8 mouse cellular contexts compared by ENCODE assay signal in the genomic region with DNA sequence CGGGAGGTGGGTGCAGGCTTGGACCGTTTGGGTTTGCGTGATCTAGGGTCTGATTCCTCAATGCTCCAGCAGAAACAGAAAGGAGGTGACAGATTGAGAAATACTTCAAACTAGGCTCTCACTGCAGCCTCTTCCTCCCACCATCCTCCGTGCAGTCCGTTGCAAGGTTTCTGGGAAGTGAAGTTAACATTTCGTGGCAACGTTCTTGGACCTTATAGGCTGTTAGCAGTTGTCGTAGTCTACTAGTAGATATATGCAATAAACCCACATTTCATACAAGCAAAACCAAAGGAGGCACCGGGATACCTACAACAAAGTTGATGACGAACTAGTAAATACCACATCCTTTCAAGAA. TPM values are rescaled to one million over a fixed set of nuclear protein-coding genes. Genes with fewer than 3 reads are reported as not detected.
DNase-seq lines count a peak whose midpoint lies in the region; ATAC-seq and TF ChIP-seq lines count a peak whose summit lies in the region.

No protein-coding gene starts in this region.

- H3K9ac ChIP-seq in heart, embryonic 15.5 days = peak overlapping the region; percentile 67
- H3K9ac ChIP-seq in MEL (ENCODE audit: control insufficient read depth, low read depth, low read length, poor library complexity, severe bottlenecking) = peak overlapping the region; percentile 84

- peaks cover 20% of the 10 kb centered on the region for H3K4me1 ChIP-seq in heart, embryonic 15.5 days (replicated peaks)
- peaks cover 13 to 14% of the 10 kb centered on the region in 2 experiments for H3K4me1 ChIP-seq in MEL (ENCODE audit: control insufficient read depth in 1 of 2, insufficient read depth in 2 of 2, low read length in 2 of 2)

- peak in 1 of 2 experiments; percentile 64; a peak in 2 of 4 replicates for TF ChIP-seq POLR2A in MEL (IDR thresholded peaks at IDR 0.05; ENCODE audit: control insufficient read depth in 1 of 2, insufficient read depth in 1 of 2, low read depth in 1 of 2, low read length in 2 of 2, poor library complexity in 1 of 2)

- no peak for DNase-seq in heart, adult 9 months (ENCODE audit: low spot score in 2 of 2)
- DNase-seq in MEL (ENCODE audit: low read depth, low spot score) = peak; percentile 85
- DNase-seq in urinary bladder, adult 2 months (ENCODE audit: low spot score) = no peak
- no peak for DNase-seq in gastrocnemius, adult 18-20 months (ENCODE audit: low spot score)
- no peak for DNase-seq in cerebellum, postnatal 14 days

- H3K4me2 ChIP-seq in heart, embryonic 15.5 days = peak overlapping the region; percentile 77

- TF ChIP-seq EP300 in MEL (IDR thresholded peaks at IDR 0.05; ENCODE audit: low read depth in 1 of 2, low read length in 2 of 2) = no peak

- no peaks in the 10 kb centered on the region for H3K9me3 ChIP-seq in heart, embryonic 15.5 days (replicated peaks)
- no peaks in the 10 kb centered on the region for H3K9me3 ChIP-seq in MEL (replicated peaks; ENCODE audit: insufficient read depth, low read length)

- no peak for TF ChIP-seq CTCF in MEL (IDR thresholded peaks at IDR 0.05 in 2 of 3, conservative IDR thresholded peaks at IDR 0.05 in 1 of 3; ENCODE audit: control insufficient read depth in 1 of 3, insufficient read depth in 1 of 3, low read depth in 2 of 3, low read length in 3 of 3, poor library complexity in 1 of 3, severe bottlenecking in 1 of 3)

- H3K27ac ChIP-seq in heart, embryonic 15.5 days = peak overlapping the region; percentile 82
- H3K27ac ChIP-seq in MEL (ENCODE audit: control insufficient read depth, low read depth, low read length) (peak overlapping the region; percentile 83), macrophage (peak overlapping the region; percentile 96)

- H3K79me2 ChIP-seq in MEL (ENCODE audit: control insufficient read depth, insufficient read depth, low read length, poor library complexity) (peaks cover 31% of the 10 kb centered on the region), macrophage (ENCODE audit: inconsistent target) (peaks cover 52% of the 10 kb centered on the region)

- H3K36me3 ChIP-seq in heart, embryonic 15.5 days = peaks cover 15% of the 10 kb centered on the region
- H3K36me3 ChIP-seq in MEL (ENCODE audit: control insufficient read depth in 1 of 2, insufficient read depth in 2 of 2, low read length in 2 of 2) (peaks cover 11 to 21% of the 10 kb centered on the region in 2 experiments), macrophage (ENCODE audit: inconsistent target) (0 out of 2 replicates have a peak, but pooled peaks cover 6% of the 10 kb centered on the region)

- WGBS in heart, embryonic 15.5 days = under 1% methylated on average over 10 of the region's 10 CpGs
- 1% methylated on average over 10 of the region's 10 CpGs for WGBS in macrophage (ENCODE audit: missing documents)

- no peak for ATAC-seq in heart, embryonic 15.5 days (replicated peaks; ENCODE audit: insufficient number of reproducible peaks, insufficient read depth, low FRiP score, low read depth)
- peak; percentile 67 for ATAC-seq in granulocyte monocyte progenitor cell, adult 5-6 weeks (replicated peaks; ENCODE audit: poor library complexity, severe bottlenecking)

- peak overlapping the region; percentile 92 for H3K4me3 ChIP-seq in heart, embryonic 15.5 days
- H3K4me3 ChIP-seq in MEL (ENCODE audit: control insufficient read depth in 1 of 2, insufficient read depth in 1 of 2, low read depth in 2 of 2, low read length in 2 of 2) (peak overlapping the region; percentile 81 to 87), macrophage (ENCODE audit: inconsistent target) (peak overlapping the region; percentile 99)

- TF ChIP-seq RAD21 in MEL (IDR thresholded peaks at IDR 0.05; ENCODE audit: low read depth, low read length) = no peak

- H3K27me3 ChIP-seq in heart, embryonic 15.5 days = no peaks in the 10 kb centered on the region
- no peaks in the 10 kb centered on the region for H3K27me3 ChIP-seq in MEL (ENCODE audit: control insufficient read depth in 1 of 2, insufficient read depth in 2 of 2, low read length in 2 of 2)

TF ChIP-seq in MEL, 35 proteins besides CTCF, POLR2A, EP300 and RAD21 (continues in another document):
- no peak for TF ChIP-seq CHD2 (IDR thresholded peaks at IDR 0.05; ENCODE audit: low read length)
- TF ChIP-seq ELF1 (IDR thresholded peaks at IDR 0.05; ENCODE audit: low read depth, low read length) = no peak
- TF ChIP-seq TCF12 (IDR thresholded peaks at IDR 0.05; ENCODE audit: low read depth, low read length) = 0 out of 2 replicates have a peak, but pooled peaks have one; percentile 8
- peak; percentile 19; the same call in 1 of the 2 replicates for TF ChIP-seq ETS1 (IDR thresholded peaks at IDR 0.05; ENCODE audit: low read depth, low read length)
- TF ChIP-seq ZMIZ1 (IDR thresholded peaks at IDR 0.05; ENCODE audit: low read depth, low read length) = peak; percentile 83
- TF ChIP-seq NELFE (IDR thresholded peaks at IDR 0.05; ENCODE audit: low read depth, low read length) = peak; percentile 45
- 0 out of 2 replicates have a peak, but pooled peaks have one; percentile 28 for TF ChIP-seq CHD1 (IDR thresholded peaks at IDR 0.05; ENCODE audit: low read depth, low read length)
- TF ChIP-seq MAX (IDR thresholded peaks at IDR 0.05; ENCODE audit: low read length) = no peak
- no peak for TF ChIP-seq USF1 (IDR thresholded peaks at IDR 0.05; ENCODE audit: low read depth, low read length)

RNA-seq across cellular contexts. Expression of a gene that starts 0.8 kb away (rescaled TPM):
- 44.3 and 47.1 TPM in 2 replicates for polyA plus RNA-seq in heart, embryonic 15.5 days (2015; fragmentation: Nextera tagmentation; extraction: Ambion mirVana)
- 113 and 121 TPM in 2 replicates for total RNA-seq in MEL (2012; rRNA removed)
- polyA plus RNA-seq in MEL (2012; ENCODE audit: insufficient read depth in 1 of 2, insufficient read length in 2 of 2, low read depth in 1 of 2, low replicate concordance in 2 of 2, missing spikeins in 1 of 2) (1,000 to 10,000 TPM in 1 of 2 experiments, 10 to 100 TPM in 1; 64.4 to 1,147 TPM), macrophage (2018) (41.0 to 99.3 TPM (median 53.7 TPM) in 3 replicates)
- total RNA-seq in granulocyte monocyte progenitor cell, adult 5-6 weeks (2014; fragmentation: Nextera tagmentation) = 69.2 and 77.6 TPM in 2 replicates
- total RNA-seq in granulocyte monocyte progenitor cell, adult 5-6 weeks (2017) = 121 and 133 TPM in 2 replicates
- total RNA-seq in macrophage (2018; cell fraction: chromatin; rRNA removed) = 10 to 100 TPM in 11 of 26 experiments, 1 to 10 TPM in 14, not detected in 1; 1.4 to 17.2 (median 9.5) TPM
- total RNA-seq in macrophage (2018; cell fraction: cytosol; rRNA removed) = 10 to 100 TPM; 37.5 to 71.4 (median 50.7) TPM
- total RNA-seq in macrophage (2018; cell fraction: nucleus; rRNA removed) = 10 to 100 TPM in 20 of 26 experiments, 1 to 10 TPM in 6; 3.4 to 28.4 (median 11.5) TPM
- polyA plus RNA-seq in urinary bladder, adult 2 months (2012; rRNA removed) = 17.2 and 17.8 TPM in 2 replicates
- 10 to 100 TPM; 53.3 to 53.4 TPM for total RNA-seq in gastrocnemius, adult 18-20 months (2021)

RNA-seq across cellular contexts. Expression of a gene that starts 30.2 kb away (rescaled TPM):
- 18.9 and 20.4 TPM in 2 replicates for polyA plus RNA-seq in heart, embryonic 15.5 days (2015; fragmentation: Nextera tagmentation; extraction: Ambion mirVana)
- 58.9 and 63.8 TPM in 2 replicates for total RNA-seq in MEL (2012; rRNA removed)
- 10 to 100 TPM in 1 of 2 experiments, not detected in 1; 34.5 TPM for polyA plus RNA-seq in MEL (2012; ENCODE audit: insufficient read depth in 1 of 2, insufficient read length in 2 of 2, low read depth in 1 of 2, low replicate concordance in 2 of 2, missing spikeins in 1 of 2)
- 14.5 and 15.9 TPM in 2 replicates for total RNA-seq in granulocyte monocyte progenitor cell, adult 5-6 weeks (2014; fragmentation: Nextera tagmentation)
- total RNA-seq in granulocyte monocyte progenitor cell, adult 5-6 weeks (2017) = 35.1 and 41.6 TPM in 2 replicates
- total RNA-seq in macrophage (2018; cell fraction: chromatin; rRNA removed) = 1 to 10 TPM in 24 of 26 experiments, under 1 TPM in 2; 0.56 to 9.4 (median 3.6) TPM
- 10 to 100 TPM in 4 of 26 experiments, 1 to 10 TPM in 22; 2.5 to 11.3 (median 7.9) TPM for total RNA-seq in macrophage (2018; cell fraction: cytosol; rRNA removed)
- total RNA-seq in macrophage (2018; cell fraction: nucleus; rRNA removed) = 1 to 10 TPM; 1.0 to 9.2 (median 4.5) TPM
- polyA plus RNA-seq in macrophage (2018) = 6.6 to 9.9 TPM (median 9.9 TPM) in 3 replicates
- polyA plus RNA-seq in urinary bladder, adult 2 months (2012; rRNA removed) = 11.1 and 11.8 TPM in 2 replicates
- 1 to 10 TPM; 7.5 to 9.0 TPM for total RNA-seq in gastrocnemius, adult 18-20 months (2021)

RNA-seq across cellular contexts. Expression of a gene that starts 45.3 kb away (rescaled TPM):
- 60.8 and 68.0 TPM in 2 replicates for polyA plus RNA-seq in heart, embryonic 15.5 days (2015; fragmentation: Nextera tagmentation; extraction: Ambion mirVana)
- 69.2 and 72.3 TPM in 2 replicates for total RNA-seq in MEL (2012; rRNA removed)
- polyA plus RNA-seq in MEL (2012; ENCODE audit: insufficient read depth in 1 of 2, insufficient read length in 2 of 2, low read depth in 1 of 2, low replicate concordance in 2 of 2, missing spikeins in 1 of 2) (10 to 100 TPM in 1 of 2 experiments, not detected in 1; 35.2 TPM), macrophage (2018) (28.2 to 74.3 TPM (median 57.3 TPM) in 3 replicates)
- 34.4 and 35.3 TPM in 2 replicates for total RNA-seq in granulocyte monocyte progenitor cell, adult 5-6 weeks (2014; fragmentation: Nextera tagmentation)
- 92.9 and 108 TPM in 2 replicates for total RNA-seq in granulocyte monocyte progenitor cell, adult 5-6 weeks (2017)
- 10 to 100 TPM in 24 of 26 experiments, 1 to 10 TPM in 2; 4.2 to 46.3 (median 26.4) TPM for total RNA-seq in macrophage (2018; cell fraction: chromatin; rRNA removed)
- 10 to 100 TPM; 20.6 to 43.7 (median 29.0) TPM for total RNA-seq in macrophage (2018; cell fraction: cytosol; rRNA removed)
- 10 to 100 TPM in 16 of 26 experiments, 1 to 10 TPM in 10; 3.7 to 30.8 (median 13.7) TPM for total RNA-seq in macrophage (2018; cell fraction: nucleus; rRNA removed)
- 46.4 and 49.6 TPM in 2 replicates for polyA plus RNA-seq in urinary bladder, adult 2 months (2012; rRNA removed)
- 10 to 100 TPM; 33.1 to 35.7 TPM for total RNA-seq in gastrocnemius, adult 18-20 months (2021)

RNA-seq across cellular contexts. Expression of a gene that starts 53.1 kb away (rescaled TPM):
- 71.2 and 77.7 TPM in 2 replicates for polyA plus RNA-seq in heart, embryonic 15.5 days (2015; fragmentation: Nextera tagmentation; extraction: Ambion mirVana)
- total RNA-seq in MEL (2012; rRNA removed) = 48.8 and 55.5 TPM in 2 replicates
- polyA plus RNA-seq in MEL (2012; ENCODE audit: insufficient read depth in 1 of 2, insufficient read length in 2 of 2, low read depth in 1 of 2, low replicate concordance in 2 of 2, missing spikeins in 1 of 2) = 10 to 100 TPM; 63.8 to 67.9 TPM
- total RNA-seq in granulocyte monocyte progenitor cell, adult 5-6 weeks (2014; fragmentation: Nextera tagmentation) = 56.4 and 59.6 TPM in 2 replicates
- 61.9 and 70.4 TPM in 2 replicates for total RNA-seq in granulocyte monocyte progenitor cell, adult 5-6 weeks (2017)
- total RNA-seq in macrophage (2018; cell fraction: chromatin; rRNA removed) = 10 to 100 TPM in 24 of 26 experiments, 1 to 10 TPM in 2; 8.9 to 50.5 (median 29.2) TPM
- total RNA-seq in macrophage (2018; cell fraction: cytosol; rRNA removed) = 100 to 1,000 TPM; 101 to 141 (median 119) TPM
- 100 to 1,000 TPM in 3 of 26 experiments, 10 to 100 TPM in 23; 25.5 to 141 (median 61.8) TPM for total RNA-seq in macrophage (2018; cell fraction: nucleus; rRNA removed)
- polyA plus RNA-seq in macrophage (2018) = 104 to 123 TPM (median 116 TPM) in 3 replicates
- 60.9 and 63.7 TPM in 2 replicates for polyA plus RNA-seq in urinary bladder, adult 2 months (2012; rRNA removed)
- total RNA-seq in gastrocnemius, adult 18-20 months (2021) = 100 to 1,000 TPM; 137 to 146 TPM
